Mouse (Mus musculus): ENCODE measurements around the gene Sfta2. TPM values are rescaled to one million over a fixed set of nuclear protein-coding genes. Genes with fewer than 3 reads are reported as not detected.

Gene Sfta2
- polyA plus RNA-seq, 1 experiment from 2014 or later = not detected

DNA sequence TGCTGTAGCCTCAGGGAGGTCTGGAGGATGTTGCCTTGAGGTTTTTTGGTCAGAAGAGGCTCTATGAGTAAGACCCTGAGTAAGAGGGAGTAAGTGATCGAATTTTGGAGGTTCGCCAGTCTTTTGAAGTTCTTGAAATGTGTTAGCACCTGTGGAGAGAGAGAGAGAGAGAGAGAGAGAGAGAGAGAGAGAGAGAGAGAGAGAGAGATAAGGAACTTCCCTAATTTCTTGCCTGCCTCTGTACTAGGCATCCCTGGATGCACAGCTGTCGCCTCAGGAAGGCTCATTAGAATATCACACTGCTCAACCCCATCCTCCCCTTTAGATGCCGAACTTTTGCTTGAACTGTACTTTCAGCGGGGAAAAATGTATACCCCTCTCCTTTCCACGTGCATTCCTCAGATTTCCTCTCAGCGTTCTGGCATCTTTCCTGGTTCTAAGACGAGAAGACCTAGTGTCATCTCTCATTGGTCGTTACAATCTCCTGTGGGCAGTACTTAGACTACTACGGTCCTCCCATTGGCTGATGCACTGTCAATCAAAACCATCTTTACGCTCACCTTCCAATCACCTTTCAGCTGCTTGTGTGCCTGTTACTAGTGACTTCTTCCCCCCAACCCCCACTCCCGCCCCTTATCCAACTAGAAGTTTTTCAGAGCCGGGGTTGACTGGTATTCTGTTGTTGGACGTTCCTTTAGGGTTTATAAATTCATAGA is 37.3 kb downstream of the Sfta2 start:
- Histone ChIP-seq H3K9me3 (replicated peaks) (no peaks in the 10 kb centered on the region), H3K27me3 (replicated peaks) (peaks cover 26% of the 10 kb centered on the region), H3K4me2 (peak overlapping the region; percentile 55), H3K27ac (ENCODE audit: poor library complexity, severe bottlenecking) (0 out of 2 replicates have a peak overlapping the region, but pooled peaks have one; percentile 59), H3K4me3 (peak overlapping the region; percentile 29), H3K4me1 (replicated peaks) (peaks cover 17% of the 10 kb centered on the region), H3K9ac (no peak overlapping the region), H3K36me3 (no peaks in the 10 kb centered on the region)
- 16% methylated on average over 14 of the region's 14 CpGs for WGBS
- ATAC-seq (ENCODE audit: insufficient number of reproducible peaks, low FRiP score) = peak; percentile 84

DNA sequence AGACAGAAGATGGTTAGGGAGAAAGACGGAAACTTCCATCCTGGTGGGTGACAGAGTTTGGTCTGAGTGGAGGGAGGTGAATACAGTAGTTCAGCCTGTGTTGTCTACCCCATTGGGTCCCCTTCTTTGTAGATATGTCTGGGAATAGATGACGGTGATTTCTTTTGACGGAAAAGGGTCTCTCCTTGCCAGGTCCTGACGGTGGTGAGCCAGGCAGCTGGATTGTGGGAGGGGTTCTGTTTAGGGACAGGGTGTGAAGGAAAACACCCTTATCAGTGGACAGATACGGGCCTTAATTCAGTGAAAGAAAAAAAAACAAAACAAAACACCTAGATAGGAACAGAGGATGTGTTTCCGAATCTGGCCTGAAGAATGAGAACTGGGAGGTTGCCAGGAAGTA is 38.0 kb downstream of the Sfta2 start:
- Histone ChIP-seq H3K36me3 (no peaks in the 10 kb centered on the region), H3K9ac (no peak overlapping the region), H3K4me3 (peak overlapping the region; percentile 1; the same call in 1 of the 2 replicates), H3K9me3 (replicated peaks) (no peaks in the 10 kb centered on the region), H3K27me3 (replicated peaks) (peaks cover 32% of the 10 kb centered on the region), H3K27ac (ENCODE audit: poor library complexity, severe bottlenecking) (peak overlapping the region; percentile 59; the same call in 1 of the 2 replicates), H3K4me2 (peak overlapping the region; percentile 55), H3K4me1 (replicated peaks) (peaks cover 13% of the 10 kb centered on the region)
- WGBS = 37% methylated on average over 6 of the region's 6 CpGs
- no peak for ATAC-seq (ENCODE audit: insufficient number of reproducible peaks, low FRiP score)

DNA sequence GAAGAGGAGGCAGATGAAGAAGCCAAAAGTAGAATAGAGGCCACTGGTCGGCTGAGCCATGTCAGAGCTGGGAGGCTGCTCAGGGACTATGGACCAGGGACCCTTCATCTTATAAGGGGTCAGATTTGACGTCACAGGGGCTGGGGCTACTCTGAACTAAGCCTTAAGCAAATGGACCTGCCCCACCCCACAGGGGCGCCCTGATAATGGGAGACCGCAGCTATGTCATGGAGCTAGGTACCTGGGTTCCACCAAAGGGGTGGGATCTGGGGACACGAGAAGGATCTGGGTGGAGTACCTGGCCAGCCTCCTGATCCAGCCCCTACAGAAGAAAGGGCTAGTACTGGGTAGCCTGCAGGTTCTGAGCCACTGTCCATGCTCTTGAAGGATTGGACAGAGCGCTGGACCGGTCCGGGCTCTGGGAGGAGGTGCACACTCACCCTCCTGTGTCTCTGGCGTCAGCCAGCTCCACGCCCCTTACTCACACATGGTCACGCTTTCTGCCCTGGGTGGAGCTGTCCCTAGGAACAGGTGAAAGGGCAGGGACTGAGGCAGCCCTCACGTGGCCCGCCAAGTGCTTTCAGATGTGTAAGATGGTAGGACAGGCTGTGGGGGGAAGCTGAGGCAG is 42.4 kb downstream of the Sfta2 start, which contains the start of gene Mucl3:
Mucl3 (minus strand) TSS at position 87 of the 628 bp plus-strand sequence.
- Histone ChIP-seq H3K36me3 (no peaks in the 10 kb centered on the region), H3K27me3 (replicated peaks) (peaks cover 26% of the 10 kb centered on the region), H3K4me1 (replicated peaks) (peaks cover 9% of the 10 kb centered on the region), H3K27ac (ENCODE audit: poor library complexity, severe bottlenecking) (no peak within 1 kb of the TSS), H3K4me3 (no peak within 1 kb of the TSS), H3K4me2 (no peak within 1 kb of the TSS), H3K9me3 (replicated peaks) (no peaks in the 10 kb centered on the region), H3K9ac (no peak within 1 kb of the TSS)
- ATAC-seq (ENCODE audit: insufficient number of reproducible peaks, low FRiP score) = peak; percentile 41; the same call in 1 of the 2 replicates
- WGBS = 63% methylated on average over 13 of the region's 13 CpGs

DNA sequence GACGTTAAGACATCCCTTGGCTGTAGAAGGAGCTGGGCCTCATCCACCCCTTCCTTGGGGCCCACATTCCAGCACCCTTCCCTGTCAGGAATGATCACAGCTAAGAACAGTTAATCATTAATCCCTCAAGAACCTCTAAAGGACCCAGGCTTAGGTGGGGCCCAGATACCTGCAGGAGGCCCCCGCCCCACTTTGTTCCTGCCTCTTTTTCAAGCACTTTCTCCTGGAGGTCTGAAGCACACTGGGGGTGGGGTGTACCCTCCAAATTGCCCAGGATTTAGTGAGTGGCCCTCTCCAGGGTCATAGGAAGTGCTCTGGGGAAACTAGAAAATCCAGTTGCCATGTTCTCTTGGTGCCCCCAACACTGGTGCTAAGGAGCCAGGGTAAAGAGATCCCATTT is 48.1 kb downstream of the Sfta2 start:
- Histone ChIP-seq H3K4me3 (no peak overlapping the region), H3K27me3 (replicated peaks) (peaks cover 10% of the 10 kb centered on the region), H3K27ac (ENCODE audit: poor library complexity, severe bottlenecking) (no peak overlapping the region), H3K36me3 (no peaks in the 10 kb centered on the region; the same call in 1 of the 2 replicates), H3K9me3 (replicated peaks) (no peaks in the 10 kb centered on the region), H3K9ac (no peak overlapping the region), H3K4me1 (replicated peaks) (no peaks in the 10 kb centered on the region), H3K4me2 (no peak overlapping the region)
- WGBS = 75% methylated on average over 2 of the region's 2 CpGs
- ATAC-seq (ENCODE audit: insufficient number of reproducible peaks, low FRiP score) = no peak

DNA sequence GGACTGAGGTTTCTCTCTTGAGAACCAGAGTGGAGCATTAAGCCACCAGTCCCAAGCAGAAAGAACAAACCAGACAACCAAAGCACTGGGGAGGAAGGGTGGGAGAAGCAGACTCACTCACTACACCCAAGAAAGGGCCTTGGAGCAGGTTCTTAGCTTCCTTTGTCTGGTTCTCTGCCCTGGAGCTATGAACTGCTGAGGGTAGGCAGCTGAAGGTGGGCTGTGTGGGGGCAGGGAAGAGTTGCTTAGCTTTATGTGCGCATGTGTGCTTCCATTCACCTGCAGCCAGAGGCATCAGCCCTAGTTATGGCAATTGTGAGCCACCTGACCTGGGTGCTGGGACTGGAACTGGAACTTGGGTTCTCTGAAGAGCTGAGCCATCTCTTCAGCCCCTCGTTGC is 51.7 kb downstream of the Sfta2 start:
- H3K27ac ChIP-seq (ENCODE audit: poor library complexity, severe bottlenecking) = no peak overlapping the region
- H3K27me3 ChIP-seq (replicated peaks) = 0 out of 2 replicates have a peak, but pooled peaks cover 3% of the 10 kb centered on the region
- 74% methylated on average over 2 of the region's 2 CpGs for WGBS
- H3K4me1 ChIP-seq (replicated peaks) = no peaks in the 10 kb centered on the region
- no peak for ATAC-seq (ENCODE audit: insufficient number of reproducible peaks, low FRiP score)
- H3K9me3 ChIP-seq (replicated peaks) = no peaks in the 10 kb centered on the region
- H3K36me3 ChIP-seq = peaks cover 34% of the 10 kb centered on the region
- H3K4me2 ChIP-seq = no peak overlapping the region
- no peak overlapping the region for H3K9ac ChIP-seq
- H3K4me3 ChIP-seq = no peak overlapping the region

DNA sequence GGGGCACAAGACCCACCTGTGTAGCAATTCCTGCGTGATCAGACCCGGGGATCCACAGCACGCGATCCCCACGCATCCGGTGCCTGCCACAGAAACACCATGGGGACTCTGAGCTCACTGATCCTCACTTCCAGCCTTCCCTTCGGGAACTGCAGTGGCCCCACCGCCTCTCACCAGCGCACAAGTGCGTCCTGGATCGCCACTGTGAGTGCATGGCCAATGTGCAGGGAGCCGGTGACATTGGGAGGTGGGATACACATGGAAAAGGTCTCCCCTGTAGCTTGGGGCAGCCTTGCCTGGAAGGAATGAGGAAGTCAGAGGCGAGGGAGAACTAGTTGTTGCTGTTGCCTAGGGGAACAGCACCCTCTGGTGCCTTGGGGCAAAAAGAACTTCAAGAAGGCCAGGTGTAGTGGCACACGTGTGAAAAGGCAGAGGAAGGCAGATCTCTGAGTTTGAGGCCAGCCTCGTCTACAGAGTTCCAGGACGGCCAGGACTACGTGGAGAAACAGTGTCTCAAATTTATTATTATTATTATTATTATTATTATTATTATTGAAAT is 64.7 kb downstream of the Sfta2 start:
- Histone ChIP-seq H3K27me3 (replicated peaks) (no peaks in the 10 kb centered on the region), H3K9ac (0 out of 2 replicates have a peak overlapping the region, but pooled peaks have one; percentile 1), H3K4me3 (no peak overlapping the region), H3K4me2 (no peak overlapping the region), H3K27ac (ENCODE audit: poor library complexity, severe bottlenecking) (no peak overlapping the region), H3K36me3 (peaks cover 55% of the 10 kb centered on the region), H3K4me1 (replicated peaks) (peaks cover 18% of the 10 kb centered on the region), H3K9me3 (replicated peaks) (no peaks in the 10 kb centered on the region)
- 80% methylated on average over 17 of the region's 17 CpGs for WGBS
- ATAC-seq (ENCODE audit: insufficient number of reproducible peaks, low FRiP score) = no peak

DNA sequence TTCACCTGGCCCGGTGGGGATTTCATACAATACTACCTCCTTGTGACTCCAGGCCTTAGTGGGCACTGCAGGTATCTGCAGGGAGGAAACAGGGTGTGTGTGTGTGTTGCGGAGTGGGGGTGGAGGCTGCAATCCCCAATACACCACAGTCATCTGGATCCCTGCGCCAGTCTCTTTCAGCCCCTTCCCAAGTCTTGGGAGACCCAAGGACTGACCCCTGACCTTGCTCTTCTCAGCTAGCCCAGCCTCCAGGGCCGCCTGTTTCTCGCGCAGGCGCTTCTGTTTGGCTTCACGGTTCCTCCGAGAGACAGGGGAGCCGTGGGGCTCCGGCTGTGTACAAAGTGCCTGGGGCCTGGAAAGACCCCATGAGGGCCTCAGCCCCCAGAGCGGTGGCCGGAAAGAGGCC is 65.5 kb downstream of the Sfta2 start:
- Histone ChIP-seq H3K36me3 (peaks cover 50% of the 10 kb centered on the region), H3K27ac (ENCODE audit: poor library complexity, severe bottlenecking) (peak overlapping the region; percentile 61), H3K4me2 (peak overlapping the region; percentile 94), H3K9me3 (replicated peaks) (no peaks in the 10 kb centered on the region), H3K9ac (peak overlapping the region; percentile 85), H3K4me1 (replicated peaks) (peaks cover 18% of the 10 kb centered on the region), H3K27me3 (replicated peaks) (no peaks in the 10 kb centered on the region), H3K4me3 (peak overlapping the region; percentile 77)
- 5% methylated on average over 13 of the region's 13 CpGs for WGBS
- peak; percentile 52 for ATAC-seq (ENCODE audit: insufficient number of reproducible peaks, low FRiP score)

DNA sequence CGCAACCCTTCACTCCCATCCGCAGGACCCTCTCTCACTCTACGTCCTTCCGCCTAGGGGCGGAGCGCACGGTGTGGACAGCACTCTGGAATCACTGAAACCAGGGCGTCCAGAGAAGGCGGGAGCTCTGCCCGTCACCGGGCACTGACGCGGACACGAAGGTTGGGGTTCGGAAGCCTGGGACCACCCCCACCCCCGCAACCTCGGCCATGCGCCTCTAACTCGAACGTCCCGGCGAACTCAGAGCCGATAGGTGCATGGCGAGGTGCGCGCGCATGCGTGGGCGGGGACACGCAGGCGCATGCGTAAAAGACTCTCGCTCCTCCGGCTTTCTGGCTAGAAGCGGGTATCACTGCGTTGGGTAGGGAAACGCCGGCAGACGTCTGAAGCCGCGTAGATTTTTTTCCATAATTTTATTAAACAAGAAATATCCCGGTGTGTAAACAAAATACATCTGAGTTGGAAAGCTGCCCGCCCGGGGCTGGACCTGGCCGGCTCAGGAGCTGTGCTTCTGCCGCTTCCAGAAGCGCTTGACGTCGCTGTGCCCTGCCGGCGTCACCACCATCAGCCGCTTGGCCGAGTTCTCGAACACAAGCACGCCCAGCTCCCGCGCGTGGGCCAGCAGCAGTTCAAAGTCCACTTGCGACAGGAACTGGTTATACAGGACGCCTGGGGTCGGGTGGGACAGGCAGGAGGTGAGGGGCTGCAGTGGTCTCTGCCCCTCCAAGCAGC is 66.2 kb downstream of the Sfta2 start, which contains the start of gene Vars2:
Vars2 (minus strand) TSS at position 259 of the 732 bp plus-strand sequence.
- ATAC-seq (ENCODE audit: insufficient number of reproducible peaks, low FRiP score) = peak; percentile 89
- no peaks in the 10 kb centered on the region for H3K27me3 ChIP-seq (replicated peaks)
- peak within 1 kb of the TSS; percentile 94 for H3K4me2 ChIP-seq
- H3K4me3 ChIP-seq = peak within 1 kb of the TSS; percentile 77
- peaks cover 18% of the 10 kb centered on the region for H3K4me1 ChIP-seq (replicated peaks)
- H3K9ac ChIP-seq = peak within 1 kb of the TSS; percentile 85
- H3K27ac ChIP-seq (ENCODE audit: poor library complexity, severe bottlenecking) = peak within 1 kb of the TSS; percentile 61
- H3K36me3 ChIP-seq = peaks cover 47% of the 10 kb centered on the region
- H3K9me3 ChIP-seq (replicated peaks) = no peaks in the 10 kb centered on the region
- WGBS = under 1% methylated on average over 61 of the region's 61 CpGs

DNA sequence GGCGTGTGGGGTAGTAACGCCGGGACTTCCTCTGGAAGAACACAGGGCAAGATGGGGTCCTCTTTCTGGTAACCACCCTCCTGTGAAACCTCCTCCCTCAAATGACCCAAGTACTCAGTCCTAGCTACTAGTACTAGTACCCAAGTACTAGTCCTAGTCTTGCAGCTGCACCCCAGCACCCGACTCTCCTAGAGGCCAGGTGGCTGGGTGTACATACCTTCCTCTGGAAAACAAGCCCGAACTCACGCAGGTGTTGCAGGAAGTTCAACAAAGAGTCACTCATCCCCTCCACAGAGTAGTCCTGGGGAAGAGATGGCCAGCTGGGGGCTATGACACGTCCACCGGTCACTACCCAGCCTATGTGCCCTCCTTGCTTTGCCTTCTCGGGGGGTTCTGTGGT is 68.4 kb downstream of the Sfta2 start:
- Histone ChIP-seq H3K4me3 (no peak overlapping the region), H3K27me3 (replicated peaks) (no peaks in the 10 kb centered on the region), H3K27ac (ENCODE audit: poor library complexity, severe bottlenecking) (no peak overlapping the region), H3K4me1 (replicated peaks) (peaks cover 25% of the 10 kb centered on the region), H3K9me3 (replicated peaks) (no peaks in the 10 kb centered on the region), H3K36me3 (peaks cover 27% of the 10 kb centered on the region), H3K4me2 (no peak overlapping the region), H3K9ac (no peak overlapping the region)
- ATAC-seq (ENCODE audit: insufficient number of reproducible peaks, low FRiP score) = no peak
- 95% methylated on average over 9 of the region's 9 CpGs for WGBS

DNA sequence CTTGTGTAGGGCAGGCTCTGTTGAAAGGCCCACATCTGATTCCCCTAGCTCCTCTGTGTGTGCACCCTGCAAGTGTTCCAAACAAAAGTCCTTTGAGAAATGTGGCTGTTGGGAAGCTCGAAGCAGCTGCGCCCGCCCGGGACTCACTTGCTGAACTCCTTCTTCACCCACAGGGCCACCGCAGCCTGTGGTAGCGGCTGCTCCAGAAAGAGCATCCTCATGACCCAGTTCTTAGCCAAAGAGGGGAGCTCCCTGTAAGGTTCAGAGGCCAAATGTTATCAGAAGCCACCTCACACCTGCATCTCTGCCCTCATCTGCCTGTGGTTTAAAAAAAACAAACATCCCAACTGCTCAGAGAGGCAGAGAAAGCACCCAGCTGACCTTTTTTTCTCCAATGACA is 70.5 kb downstream of the Sfta2 start:
- Histone ChIP-seq H3K27ac (ENCODE audit: poor library complexity, severe bottlenecking) (no peak overlapping the region), H3K27me3 (replicated peaks) (no peaks in the 10 kb centered on the region), H3K4me1 (replicated peaks) (peaks cover 15% of the 10 kb centered on the region), H3K4me3 (no peak overlapping the region), H3K4me2 (no peak overlapping the region), H3K9ac (no peak overlapping the region), H3K36me3 (peaks cover 18% of the 10 kb centered on the region), H3K9me3 (replicated peaks) (no peaks in the 10 kb centered on the region)
- ATAC-seq (ENCODE audit: insufficient number of reproducible peaks, low FRiP score) = no peak
- 84% methylated on average over 6 of the region's 6 CpGs for WGBS

DNA sequence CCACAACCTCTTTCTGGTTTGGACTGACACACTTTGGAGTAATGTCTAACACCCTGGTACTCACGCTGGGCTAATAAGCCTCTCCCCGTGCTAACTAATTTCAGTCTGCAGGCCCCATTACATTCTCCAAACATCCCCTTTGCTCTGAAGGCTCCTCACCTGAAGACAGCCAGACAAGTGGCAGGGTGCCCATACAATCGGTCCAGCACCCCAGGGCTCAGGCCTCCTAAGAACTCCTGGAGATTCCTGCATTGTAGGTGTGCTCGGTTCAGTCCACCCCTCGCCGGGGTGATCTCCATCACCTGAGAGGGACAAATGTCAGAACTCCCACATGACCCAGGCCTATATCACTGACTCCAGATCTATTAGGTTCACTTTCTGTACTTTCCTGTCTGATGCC is 71.2 kb downstream of the Sfta2 start:
- Histone ChIP-seq H3K4me1 (replicated peaks) (peaks cover 14% of the 10 kb centered on the region), H3K36me3 (peaks cover 18% of the 10 kb centered on the region), H3K27ac (ENCODE audit: poor library complexity, severe bottlenecking) (no peak overlapping the region), H3K9ac (no peak overlapping the region), H3K9me3 (replicated peaks) (no peaks in the 10 kb centered on the region), H3K4me3 (no peak overlapping the region), H3K4me2 (no peak overlapping the region), H3K27me3 (replicated peaks) (no peaks in the 10 kb centered on the region)
- ATAC-seq (ENCODE audit: insufficient number of reproducible peaks, low FRiP score) = no peak
- 90% methylated on average over 6 of the region's 6 CpGs for WGBS
